Mouse (Mus musculus): Measurements from ENCODE around the gene Sap30l. TPM values are rescaled to one million over a fixed set of nuclear protein-coding genes. Genes with fewer than 3 reads are reported as not detected.
"Not testable (repeated sequence)": the region's sequence is repeated elsewhere in the genome, so short reads cannot be mapped to it uniquely, and the experiment has no call there.

Gene Sap30l
- polyA plus RNA-seq, 1 experiment: 24.7 TPM

DNA sequence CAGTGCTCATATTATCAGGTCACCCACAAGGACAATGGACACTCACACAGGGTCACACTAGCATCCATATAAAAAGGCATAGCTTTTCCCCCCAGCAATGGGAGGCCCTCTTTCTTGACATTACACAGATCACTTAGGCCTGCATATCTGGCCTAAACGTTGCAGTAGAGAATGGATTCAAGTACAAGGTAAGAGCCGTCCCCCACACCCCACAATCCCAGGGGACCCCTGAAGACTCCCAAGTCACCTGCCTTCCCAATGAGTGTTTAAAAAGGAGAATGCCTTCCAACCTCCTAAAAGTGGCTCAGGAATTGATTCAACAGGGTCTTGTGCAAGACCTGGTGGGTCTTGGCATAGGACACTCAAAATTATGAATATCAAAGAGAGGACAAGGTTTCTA lies 33.9 kb downstream of the Sap30l start:
- Histone ChIP-seq H3K4me1 (ENCODE audit: control insufficient read depth, insufficient read depth, low read length) (no peaks in the 10 kb centered on the region), H3K4me3 (replicated peaks; ENCODE audit: extremely low read depth, low read depth, low read length) (no peak overlapping the region)
- DNase-seq: no peak
- WGBS: 38% methylated on average over 2 of the region's 2 CpGs
- TF ChIP-seq CTCF (IDR thresholded peaks at IDR 0.05; ENCODE audit: insufficient read depth, low read length): no peak
- no peak for TF ChIP-seq POLR2A (IDR thresholded peaks at IDR 0.05; ENCODE audit: borderline replicate concordance, extremely low read depth, low read depth, low read length)

DNA sequence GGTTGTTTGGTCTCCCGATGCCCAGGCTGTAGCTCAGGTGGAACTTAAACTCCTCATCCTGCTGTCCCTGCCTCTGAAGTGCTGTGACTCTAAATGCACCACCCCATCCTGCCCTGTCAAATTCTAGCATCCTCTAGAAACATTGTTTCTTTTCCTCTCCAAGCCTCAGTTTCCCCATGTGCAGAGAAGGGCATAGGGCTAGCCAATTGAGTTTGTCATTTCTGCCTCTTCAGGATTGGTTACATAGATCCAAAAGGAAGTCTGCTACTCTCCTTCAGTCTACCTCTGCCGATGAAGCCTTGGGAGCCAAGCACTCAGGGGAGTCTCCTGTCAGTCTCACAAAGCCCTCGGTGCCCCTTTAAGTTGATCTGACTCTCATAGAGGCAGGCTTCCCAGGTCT lies 34.5 kb downstream of the Sap30l start:
- DNase-seq: no peak
- Histone ChIP-seq H3K4me3 (replicated peaks; ENCODE audit: extremely low read depth, low read depth, low read length) (no peak overlapping the region), H3K4me1 (ENCODE audit: control insufficient read depth, insufficient read depth, low read length) (no peaks in the 10 kb centered on the region)
- no peak for TF ChIP-seq POLR2A (IDR thresholded peaks at IDR 0.05; ENCODE audit: borderline replicate concordance, extremely low read depth, low read depth, low read length)
- no peak for TF ChIP-seq CTCF (IDR thresholded peaks at IDR 0.05; ENCODE audit: insufficient read depth, low read length)
- 29% methylated on average over 3 of the region's 3 CpGs for WGBS

DNA sequence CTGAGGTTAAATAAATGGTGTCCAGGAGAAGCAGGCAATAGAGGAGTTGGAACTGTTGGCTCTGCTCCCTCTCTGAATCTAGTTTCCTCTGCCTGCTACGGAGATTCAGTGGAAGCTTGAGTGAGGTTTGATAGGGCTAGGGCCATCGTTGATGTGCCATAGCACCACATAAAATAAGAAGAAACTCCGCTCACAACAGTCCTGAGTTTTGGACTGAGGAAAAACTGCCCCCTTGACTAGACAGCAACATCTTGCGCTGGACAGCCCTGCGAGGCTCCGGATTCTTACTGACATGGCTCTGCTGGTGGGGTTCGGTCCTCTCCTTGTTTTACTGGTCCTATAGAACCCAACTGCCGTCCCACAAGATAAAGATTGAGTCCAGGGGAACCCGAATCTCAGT lies 35.0 kb downstream of the Sap30l start:
- no peak for TF ChIP-seq POLR2A (IDR thresholded peaks at IDR 0.05; ENCODE audit: borderline replicate concordance, extremely low read depth, low read depth, low read length)
- WGBS: 17% methylated on average over 9 of the region's 9 CpGs
- H3K4me3 ChIP-seq (replicated peaks; ENCODE audit: extremely low read depth, low read depth, low read length): no peak overlapping the region

DNA sequence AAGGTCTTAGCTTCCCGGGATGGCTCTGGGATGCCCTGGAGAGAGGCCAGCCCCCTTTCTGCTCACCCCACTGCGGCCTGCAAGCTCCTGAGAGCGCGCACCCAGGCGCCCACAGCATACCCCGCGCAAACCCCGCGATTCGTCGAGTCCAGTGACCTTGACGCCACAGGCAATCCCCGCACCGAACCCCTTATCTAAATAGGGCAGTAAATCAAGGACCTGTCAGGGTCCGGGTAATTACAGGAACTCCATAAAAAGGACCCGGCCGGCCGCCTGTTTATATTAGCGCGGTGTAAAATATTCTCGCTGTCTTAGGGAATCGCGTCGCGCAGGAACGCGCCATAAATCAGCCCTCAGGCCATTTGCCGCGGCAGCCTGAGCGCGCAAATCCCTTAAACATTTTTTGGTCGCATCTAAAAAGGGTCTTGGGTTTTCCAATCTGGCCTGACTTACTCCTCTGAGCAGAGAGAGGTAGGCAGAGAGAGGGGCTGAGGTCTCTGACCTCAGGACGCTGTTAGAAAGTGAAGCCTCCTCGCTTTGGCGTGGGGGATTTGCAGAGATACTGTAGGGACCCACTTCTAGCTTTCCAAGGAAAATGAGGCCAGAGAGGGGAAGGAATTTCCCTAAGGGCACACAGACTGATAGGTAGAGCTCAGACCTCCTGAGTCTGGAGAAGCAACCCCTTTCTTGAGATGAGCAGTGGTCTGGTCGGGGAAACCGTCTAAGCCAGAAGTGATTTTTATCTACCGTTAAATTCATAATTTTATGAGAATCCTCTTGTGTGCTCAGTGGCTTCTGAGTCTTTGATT lies 35.6 kb downstream of the Sap30l start:
- H3K4me3 ChIP-seq (replicated peaks; ENCODE audit: extremely low read depth, low read depth, low read length): no peak overlapping the region
- 2% methylated on average over 38 of the region's 38 CpGs for WGBS
- H3K4me1 ChIP-seq (ENCODE audit: control insufficient read depth, insufficient read depth, low read length): no peaks in the 10 kb centered on the region
- no peak for TF ChIP-seq CTCF (IDR thresholded peaks at IDR 0.05; ENCODE audit: insufficient read depth, low read length)
- TF ChIP-seq POLR2A (IDR thresholded peaks at IDR 0.05; ENCODE audit: borderline replicate concordance, extremely low read depth, low read depth, low read length): no peak
- no peak for DNase-seq

More for the DNA sequence above, 35.0 kb downstream of the Sap30l start:
- no peaks in the 10 kb centered on the region for H3K4me1 ChIP-seq (ENCODE audit: control insufficient read depth, insufficient read depth, low read length)
- no peak for DNase-seq

DNA sequence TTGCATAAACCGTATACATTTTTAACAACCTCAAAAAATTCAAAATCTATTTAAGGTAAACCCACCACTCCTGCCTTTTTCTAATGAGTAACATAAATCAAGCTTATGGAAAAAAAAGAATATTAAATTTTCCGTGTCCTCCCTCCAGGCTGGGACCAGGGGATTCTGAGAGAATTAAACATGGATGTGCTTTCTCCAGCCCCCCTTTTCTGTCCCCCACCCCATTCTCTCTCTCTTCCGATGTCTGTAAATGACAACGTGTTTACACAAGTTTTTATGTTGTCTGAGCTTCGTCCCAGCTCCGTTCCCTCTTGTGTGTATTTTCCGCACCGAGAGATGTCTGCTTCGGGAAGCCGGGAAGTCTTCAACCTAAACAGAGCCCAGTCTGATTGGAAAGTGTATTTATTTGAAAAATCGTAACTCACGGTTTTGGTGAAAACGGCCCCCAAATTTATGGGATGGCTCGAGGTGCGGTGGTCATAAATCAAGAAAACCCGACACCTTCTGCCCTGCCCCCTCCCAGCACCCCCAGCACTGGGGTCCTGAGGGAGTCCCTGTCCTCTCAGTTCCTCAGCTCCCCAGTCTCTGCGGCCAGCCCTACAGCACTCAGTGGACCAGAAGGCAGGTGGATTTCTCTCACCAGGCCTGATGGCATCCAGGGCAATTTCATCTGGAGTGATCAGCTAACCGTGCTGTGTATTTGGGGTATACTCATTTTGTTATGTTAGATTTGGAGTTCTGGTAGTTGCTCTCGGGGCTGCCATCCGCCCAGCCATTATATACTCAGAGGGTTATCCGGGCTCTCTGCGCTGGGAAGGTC lies 36.6 kb downstream of the Sap30l start:
- no peak for TF ChIP-seq POLR2A (IDR thresholded peaks at IDR 0.05; ENCODE audit: borderline replicate concordance, extremely low read depth, low read depth, low read length)
- no peak for TF ChIP-seq CTCF (IDR thresholded peaks at IDR 0.05; ENCODE audit: insufficient read depth, low read length)
- 9% methylated on average over 22 of the region's 22 CpGs for WGBS
- no peak for DNase-seq
- Histone ChIP-seq H3K4me1 (ENCODE audit: control insufficient read depth, insufficient read depth, low read length) (no peaks in the 10 kb centered on the region), H3K4me3 (replicated peaks; ENCODE audit: extremely low read depth, low read depth, low read length) (no peak overlapping the region)

DNA sequence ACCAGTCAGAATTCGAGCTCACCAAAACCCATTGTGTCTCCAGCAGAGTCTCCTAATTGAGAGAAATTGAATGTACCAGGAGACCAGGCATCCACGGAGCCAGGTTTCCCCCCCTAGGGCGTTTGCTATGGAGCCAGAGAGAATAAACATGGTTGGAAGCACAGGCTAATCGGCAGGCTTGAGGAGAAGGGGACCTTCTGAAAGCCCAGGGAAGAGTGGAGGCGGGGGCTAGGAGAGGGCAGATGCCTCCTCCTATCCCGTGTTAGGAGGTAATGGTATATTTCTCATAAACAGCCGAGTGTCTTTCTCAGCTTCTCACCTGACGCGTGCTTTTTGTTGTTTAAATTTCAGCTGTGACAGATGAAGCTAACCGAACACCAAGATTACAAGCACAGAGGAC lies 39.5 kb downstream of the Sap30l start:
- WGBS: 23% methylated on average over 10 of the region's 10 CpGs
- Histone ChIP-seq H3K4me3 (replicated peaks; ENCODE audit: extremely low read depth, low read depth, low read length) (no peak overlapping the region), H3K4me1 (ENCODE audit: control insufficient read depth, insufficient read depth, low read length) (no peaks in the 10 kb centered on the region)
- no peak for DNase-seq
- TF ChIP-seq CTCF (IDR thresholded peaks at IDR 0.05; ENCODE audit: insufficient read depth, low read length) (no peak), POLR2A (IDR thresholded peaks at IDR 0.05; ENCODE audit: borderline replicate concordance, extremely low read depth, low read depth, low read length) (no peak)

DNA sequence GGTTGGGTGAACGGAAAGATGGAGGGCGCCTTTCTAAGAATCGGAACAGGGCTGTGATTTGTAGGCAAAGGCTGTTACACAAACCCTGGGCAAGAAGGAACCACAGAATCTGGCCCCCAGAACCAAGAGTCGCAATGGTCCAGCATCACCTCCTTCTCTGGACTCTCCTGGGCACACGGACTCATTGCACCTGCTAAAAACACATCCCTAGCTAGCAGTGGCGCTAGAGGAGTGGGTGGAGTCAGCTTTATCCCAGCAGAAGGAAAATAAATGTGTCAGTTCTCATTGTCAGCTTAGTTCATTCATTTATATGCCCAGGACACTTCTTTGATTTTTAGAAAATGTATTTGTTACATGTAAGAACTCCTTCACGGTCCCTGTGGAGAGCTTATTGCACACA lies 40.0 kb downstream of the Sap30l start:
- Histone ChIP-seq H3K4me3 (replicated peaks; ENCODE audit: extremely low read depth, low read depth, low read length) (no peak overlapping the region), H3K4me1 (ENCODE audit: control insufficient read depth, insufficient read depth, low read length) (no peaks in the 10 kb centered on the region)
- 36% methylated on average over 7 of the region's 7 CpGs for WGBS
- TF ChIP-seq POLR2A (IDR thresholded peaks at IDR 0.05; ENCODE audit: borderline replicate concordance, extremely low read depth, low read depth, low read length) (no peak), CTCF (IDR thresholded peaks at IDR 0.05; ENCODE audit: insufficient read depth, low read length) (no peak)
- no peak for DNase-seq

DNA sequence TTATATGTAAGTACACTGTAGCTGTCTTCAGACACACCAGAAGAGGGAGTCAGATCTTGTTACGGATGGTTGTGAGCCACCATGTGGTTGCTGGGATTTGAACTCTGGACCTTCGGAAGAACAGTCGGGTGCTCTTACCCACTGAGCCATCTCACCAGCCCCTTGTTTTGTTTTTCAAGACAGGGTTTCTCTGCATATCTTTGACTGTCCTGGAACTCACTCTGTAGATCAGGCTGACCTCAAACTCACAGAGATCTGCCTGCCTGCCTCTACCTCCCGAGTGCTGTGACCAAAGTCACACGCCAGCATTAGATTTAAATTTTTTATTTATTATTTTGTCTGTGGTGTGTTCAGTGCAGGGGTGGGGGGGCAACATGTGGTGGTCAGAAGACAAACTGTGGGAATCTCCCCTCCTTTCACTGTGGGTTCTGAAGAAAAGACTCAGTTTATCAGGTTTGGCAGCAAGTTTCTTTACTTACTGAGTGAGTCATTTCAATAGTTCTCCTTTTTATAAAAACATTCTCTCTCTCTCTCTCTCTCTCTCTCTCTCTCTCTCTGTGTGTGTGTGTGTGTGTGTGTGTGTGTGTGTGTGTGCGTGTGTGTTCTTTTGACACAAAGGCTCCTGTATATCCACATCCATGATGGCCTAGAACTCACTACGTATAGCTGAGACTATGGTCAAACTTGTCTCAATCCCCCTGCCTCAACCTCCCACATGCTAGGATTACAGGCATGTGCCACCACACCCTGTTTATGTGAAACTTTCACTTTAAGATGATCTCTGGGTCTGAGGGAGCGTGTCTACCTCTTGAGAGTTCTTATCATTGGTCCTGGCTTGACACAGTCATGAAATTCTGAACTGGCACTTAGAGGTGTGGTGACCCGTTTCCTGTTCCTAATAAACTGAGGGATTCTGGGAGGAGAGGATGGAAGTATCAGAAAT lies 45.3 kb downstream of the Sap30l start:
- not testable (repeated sequence) for DNase-seq; H3K4me3 ChIP-seq (replicated peaks; ENCODE audit: extremely low read depth, low read depth, low read length); H3K4me1 ChIP-seq (ENCODE audit: control insufficient read depth, insufficient read depth, low read length)
- 81% methylated on average over 9 of the region's 9 CpGs for WGBS

DNA sequence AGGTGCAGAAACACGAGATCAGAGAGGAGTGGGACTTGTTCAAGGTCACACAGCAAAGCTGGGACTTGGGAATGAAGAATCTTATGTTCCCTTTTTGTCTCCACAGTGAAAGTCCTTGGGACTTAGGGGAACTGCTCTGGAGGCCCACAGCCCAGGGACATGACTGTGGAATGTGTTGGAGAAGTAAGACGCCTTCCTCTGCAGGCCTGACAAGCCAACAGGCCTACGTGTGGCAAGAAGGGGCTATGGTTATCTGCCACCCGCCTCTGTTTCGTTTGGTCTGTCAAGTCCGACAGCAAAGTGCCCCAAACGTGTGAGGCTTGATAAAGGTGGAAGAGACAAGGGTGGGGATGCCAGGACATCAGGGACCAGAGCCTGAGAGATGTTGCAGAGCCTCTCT lies 46.0 kb downstream of the Sap30l start:
- TF ChIP-seq POLR2A (IDR thresholded peaks at IDR 0.05; ENCODE audit: borderline replicate concordance, extremely low read depth, low read depth, low read length) (no peak), CTCF (IDR thresholded peaks at IDR 0.05; ENCODE audit: insufficient read depth, low read length) (no peak)
- Histone ChIP-seq H3K4me1 (ENCODE audit: control insufficient read depth, insufficient read depth, low read length) (no peaks in the 10 kb centered on the region), H3K4me3 (replicated peaks; ENCODE audit: extremely low read depth, low read depth, low read length) (no peak overlapping the region)
- WGBS: 49% methylated on average over 7 of the region's 7 CpGs
- no peak for DNase-seq
